Mouse (Mus musculus): ENCODE measurements around the gene Ppm1l.
A peak's percentile ranks its signal among the peaks of the same experiment; 100 is the strongest.

Ppm1l gene

GRCm38 (mm10) chr3:69440761-69441160, 124.1 kb downstream of the Ppm1l start:
- no peak for DNase-seq (ENCODE audit: low spot score)

GRCm38 (mm10) chr3:69446989-69447388, 130.3 kb downstream of the Ppm1l start:
- DNase-seq (ENCODE audit: low spot score), result no peak

GRCm38 (mm10) chr3:69449041-69449440, 132.4 kb downstream of the Ppm1l start:
- no peak for DNase-seq (ENCODE audit: low spot score)

- DNase-seq (ENCODE audit: low spot score), result no peak
Observed at GRCm38 (mm10) chr3:69454330-69454729, 137.7 kb downstream of the Ppm1l start.

DNA sequence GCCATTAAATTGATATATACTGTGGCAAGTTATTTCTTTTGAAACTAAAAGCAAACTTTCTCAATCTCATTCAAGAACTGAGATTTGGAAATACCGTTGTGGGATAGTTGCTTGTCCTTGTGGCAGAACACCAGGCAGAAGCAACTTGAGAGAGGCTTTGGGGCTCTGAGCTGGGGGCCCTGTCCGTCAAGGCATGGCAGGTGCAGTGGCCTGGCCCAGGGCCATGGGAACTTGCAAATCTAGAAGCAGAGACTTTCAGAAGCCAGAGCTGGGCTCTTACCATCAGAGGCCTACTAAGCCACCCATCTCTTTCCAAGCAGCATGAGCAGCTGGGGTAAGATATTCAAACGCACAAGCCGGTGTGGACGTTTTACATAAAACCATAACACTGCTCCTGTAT, 139.4 kb downstream of the Ppm1l start:
- DNase-seq (ENCODE audit: low spot score), result no peak

DNA sequence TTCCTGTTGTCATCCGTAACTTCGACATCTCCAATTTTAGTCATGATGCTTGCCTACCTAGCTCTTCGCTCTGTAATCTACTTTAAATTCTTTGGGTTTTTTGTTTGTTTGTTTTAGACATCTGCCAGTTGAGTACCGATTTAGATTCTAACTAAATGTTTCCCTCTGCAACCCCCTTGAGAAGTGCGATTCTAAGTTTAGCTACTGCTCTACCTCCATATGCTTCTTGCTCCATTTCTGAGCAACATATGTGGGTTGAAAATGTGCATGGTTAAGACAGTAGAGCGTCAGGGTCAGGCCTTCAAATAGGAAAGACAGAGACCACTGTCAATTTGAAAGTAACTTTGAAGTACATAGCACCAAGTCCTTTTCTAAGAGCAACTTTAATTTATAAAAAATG, 142.1 kb downstream of the Ppm1l start:
- no peak for DNase-seq (ENCODE audit: low spot score)

GRCm38 (mm10) chr3:69461956-69462355, 145.3 kb downstream of the Ppm1l start:
- DNase-seq (ENCODE audit: low spot score), result no peak

GRCm38 (mm10) chr3:69465751-69466150, 149.1 kb downstream of the Ppm1l start:
- DNase-seq (ENCODE audit: low spot score), result no peak

DNA sequence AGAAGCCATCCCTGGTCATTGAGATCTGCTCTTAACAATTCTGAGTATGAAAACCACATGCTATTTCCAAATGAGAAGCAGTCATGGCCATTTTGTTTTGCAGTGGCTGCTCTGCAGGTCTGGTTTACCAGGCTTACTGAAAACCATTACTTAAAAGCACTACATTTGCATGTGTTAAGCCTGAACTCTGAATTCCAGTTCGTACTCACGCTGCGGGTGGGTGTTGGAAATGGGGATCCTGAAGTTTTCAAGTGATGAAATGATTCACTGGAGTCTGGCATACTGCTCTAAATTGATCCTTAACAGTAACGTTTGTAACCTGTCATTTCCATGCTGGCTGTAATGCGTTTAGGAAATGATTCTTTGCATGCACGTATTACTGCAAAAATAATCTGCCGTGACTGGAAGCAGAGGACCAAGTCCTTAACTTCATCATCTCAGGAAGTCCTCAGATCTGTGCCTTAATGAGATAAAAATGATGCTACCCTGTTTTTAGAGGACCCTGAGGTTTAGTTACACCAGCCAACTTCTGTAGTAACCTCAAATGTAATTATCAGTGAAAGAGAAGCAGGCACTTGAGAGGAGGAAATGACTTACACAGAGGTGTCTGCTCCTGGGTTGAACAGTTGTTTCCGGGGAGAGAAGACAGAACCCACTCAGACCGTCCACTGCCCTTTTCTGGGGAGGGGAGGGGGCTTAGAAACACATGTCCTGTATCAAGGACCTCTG, 151.8 kb downstream of the Ppm1l start:
- no peak for DNase-seq (ENCODE audit: low spot score)

DNA sequence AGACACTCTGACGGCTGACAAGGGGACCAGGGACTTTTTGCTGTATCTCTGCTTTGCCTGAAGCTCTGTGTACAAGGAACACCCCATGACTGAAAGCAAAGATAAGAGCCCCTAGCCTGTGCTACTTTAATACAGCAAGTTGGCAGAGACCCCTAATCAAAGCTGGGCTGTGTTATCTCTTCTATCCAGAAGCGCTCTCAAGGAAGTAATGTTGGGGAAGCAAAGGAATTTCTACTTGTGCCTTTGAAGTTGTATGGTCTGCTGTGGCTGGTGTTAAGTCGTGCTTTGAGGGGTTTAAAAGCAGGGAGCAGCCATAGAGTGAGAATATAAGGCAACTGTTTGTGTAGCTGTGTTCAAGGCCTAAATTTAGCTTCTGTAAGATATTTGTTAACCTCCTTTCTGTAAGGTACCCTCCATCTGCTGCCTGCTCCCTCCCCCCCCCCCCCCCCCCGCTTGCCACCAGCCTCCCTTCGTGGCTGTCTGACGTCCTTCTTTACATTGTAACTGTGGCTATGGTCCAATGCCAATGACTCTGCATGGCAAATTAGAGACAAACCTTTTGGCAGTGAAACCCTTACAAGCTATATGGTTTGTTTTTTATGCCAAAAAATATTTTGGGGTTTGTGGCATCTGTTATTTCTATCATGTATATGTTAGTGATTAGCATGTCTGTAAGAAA, 152.9 kb downstream of the Ppm1l start:
- DNase-seq (ENCODE audit: low spot score), result no peak

- DNase-seq (ENCODE audit: low spot score), result no peak
Observed at GRCm38 (mm10) chr3:69470142-69470796, 153.6 kb downstream of the Ppm1l start.

DNA sequence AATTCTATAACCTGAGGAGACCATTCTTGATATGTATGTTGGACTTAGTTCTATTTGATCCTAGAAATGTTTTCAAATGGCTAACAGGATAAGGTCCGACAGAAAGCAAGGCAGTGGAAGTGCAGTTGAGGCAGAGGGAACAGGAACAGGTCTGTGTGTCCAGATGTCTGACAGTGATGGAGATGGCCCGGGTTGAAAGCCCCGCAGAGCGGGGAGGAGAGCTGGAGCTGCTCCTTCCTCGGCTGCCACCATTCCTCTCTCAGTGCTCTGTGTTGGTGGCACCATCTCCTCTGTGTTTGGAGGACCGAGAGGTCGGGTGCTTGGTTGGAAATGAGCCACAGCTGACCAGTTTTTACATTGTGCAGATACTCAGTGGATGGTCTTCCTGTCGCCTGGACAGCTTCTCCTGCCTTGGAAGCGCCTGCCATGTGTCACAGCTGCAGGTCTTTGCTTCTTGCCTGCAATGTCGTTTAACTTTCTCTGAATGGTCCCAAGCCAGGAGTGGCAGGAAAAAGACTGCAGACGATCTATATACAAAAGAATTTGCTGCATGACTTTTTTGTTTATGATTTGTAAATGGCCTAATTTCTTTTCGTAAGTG, 159.3 kb downstream of the Ppm1l start:
- DNase-seq (ENCODE audit: low spot score), result no peak

DNA sequence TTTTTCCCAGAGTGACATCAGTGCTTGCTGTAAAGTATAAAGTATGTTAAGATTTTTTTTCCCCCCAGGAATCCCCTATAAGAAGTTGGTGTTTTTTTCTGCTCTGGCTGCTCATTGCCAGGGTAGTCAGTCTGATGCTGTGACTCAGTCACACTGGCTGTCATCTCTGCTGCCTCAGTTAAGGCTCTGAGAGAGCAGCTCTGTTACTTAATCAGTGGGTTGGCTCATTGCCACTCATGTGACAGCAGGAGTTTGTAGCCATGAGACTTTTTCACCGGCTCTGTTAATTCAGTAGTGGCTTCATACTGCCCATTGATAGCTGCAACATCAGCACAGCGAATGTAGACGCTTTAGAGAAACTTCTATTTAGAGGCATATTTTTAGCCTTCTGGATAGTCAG, 163.3 kb downstream of the Ppm1l start:
- no peak for DNase-seq (ENCODE audit: low spot score)

GRCm38 (mm10) chr3:69481835-69482234, 165.2 kb downstream of the Ppm1l start:
- peak; percentile 14 for DNase-seq (ENCODE audit: low spot score)

- DNase-seq (ENCODE audit: low spot score), result no peak
Observed at GRCm38 (mm10) chr3:69484006-69484574, 167.4 kb downstream of the Ppm1l start.

- no peak for DNase-seq (ENCODE audit: low spot score)
Observed at GRCm38 (mm10) chr3:69484582-69484981, 167.9 kb downstream of the Ppm1l start.

- DNase-seq (ENCODE audit: low spot score), result no peak
Observed at GRCm38 (mm10) chr3:69485347-69485746, 168.7 kb downstream of the Ppm1l start.

DNA sequence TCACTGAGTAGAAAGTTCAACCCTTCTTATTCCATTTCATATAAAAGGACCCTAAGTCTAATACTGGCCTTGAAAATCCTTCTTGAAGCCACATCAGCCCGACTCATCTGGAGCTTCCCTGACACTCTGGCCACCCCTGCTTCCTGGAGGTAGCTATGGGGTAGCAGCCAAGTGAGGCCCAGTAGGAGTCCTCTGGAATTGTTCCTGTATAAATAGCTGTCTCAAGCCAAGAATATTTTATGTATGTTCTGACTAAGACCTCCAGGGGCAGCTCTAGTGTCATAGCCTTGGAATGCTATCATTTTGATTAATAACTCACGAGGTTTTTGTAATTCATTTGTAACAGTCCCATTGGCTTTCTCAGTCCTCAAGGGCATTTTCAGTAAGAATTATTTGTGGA, 169.1 kb downstream of the Ppm1l start:
- no peak for DNase-seq (ENCODE audit: low spot score)

GRCm38 (mm10) chr3:69487471-69487870, 170.8 kb downstream of the Ppm1l start:
- DNase-seq (ENCODE audit: low spot score), result no peak

DNA sequence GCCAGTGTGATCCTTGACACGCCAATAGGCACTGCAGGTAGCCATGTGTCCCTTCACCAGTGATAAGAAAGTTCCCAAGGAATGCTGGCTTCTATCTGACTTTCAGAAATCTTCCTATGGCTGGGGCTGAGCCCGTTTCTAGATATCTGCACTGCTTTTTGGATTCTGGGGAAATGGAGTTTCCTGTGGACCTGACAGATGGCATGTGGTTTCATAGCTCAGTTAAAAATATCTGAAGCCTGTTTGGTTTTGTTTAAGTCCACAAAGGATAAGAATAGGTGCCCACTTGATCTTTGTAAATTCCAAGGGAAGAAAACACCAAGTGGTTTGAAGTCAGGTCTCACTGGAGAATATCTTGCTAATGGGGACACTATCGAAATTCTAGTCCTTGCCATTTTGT, 173.0 kb downstream of the Ppm1l start:
- DNase-seq (ENCODE audit: low spot score), result no peak

- peak; percentile 40 for DNase-seq (ENCODE audit: low spot score)
Observed at GRCm38 (mm10) chr3:69490981-69491681, 174.5 kb downstream of the Ppm1l start.
